Comparison of ENCODE assay signal across 8 mouse cellular contexts in the genomic region with DNA sequence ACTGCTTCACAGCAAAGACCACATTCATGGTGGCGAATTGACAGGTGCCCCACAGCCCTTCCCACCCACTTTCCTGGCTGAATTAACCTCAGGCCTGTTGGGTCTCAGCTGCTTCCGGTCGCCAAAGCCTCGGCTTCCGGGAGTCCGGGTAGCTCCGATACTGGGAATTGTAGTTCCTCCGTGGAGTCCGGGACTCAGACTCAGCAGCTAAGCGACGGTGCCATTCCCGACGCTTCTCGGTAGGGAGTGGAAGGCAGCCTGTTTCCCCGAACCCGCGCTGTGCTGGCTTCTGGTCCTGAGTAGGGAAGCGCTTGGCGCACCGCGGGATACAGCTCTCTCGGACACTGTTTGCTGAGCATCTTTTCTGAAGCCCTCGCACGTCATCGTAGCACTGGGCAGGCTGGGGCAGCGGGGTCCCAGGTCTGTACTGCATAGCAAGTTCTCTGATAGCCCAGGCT. TPM values are rescaled to one million over a fixed set of nuclear protein-coding genes. Genes with fewer than 3 reads are reported as not detected.
DNase-seq lines count a peak whose midpoint lies in the region; ATAC-seq lines count a peak whose summit lies in the region.

No protein-coding gene starts in this region.

- no peaks in the 10 kb centered on the region for H3K9me3 ChIP-seq in hindbrain, embryonic 11.5 days (ENCODE audit: control insufficient read depth, low read length)

- under 1% methylated on average over 26 of the region's 26 CpGs for WGBS in hindbrain, embryonic 11.5 days

- H3K27me3 ChIP-seq in hindbrain, embryonic 11.5 days (ENCODE audit: control insufficient read depth, insufficient read depth, low read length): no peaks in the 10 kb centered on the region

- no peaks in the 10 kb centered on the region for H3K4me1 ChIP-seq in hindbrain, embryonic 11.5 days (replicated peaks; ENCODE audit: control insufficient read depth, insufficient read depth, low read length)

- H3K4me2 ChIP-seq in hindbrain, embryonic 11.5 days (replicated peaks; ENCODE audit: low read depth, low read length): peak overlapping the region; percentile 84

- H3K36me3 ChIP-seq in hindbrain, embryonic 11.5 days (ENCODE audit: control insufficient read depth, insufficient read depth, low read length): no peaks in the 10 kb centered on the region

- peak; percentile 96 for ATAC-seq in frontal cortex, adult (ENCODE audit: low TSS enrichment)
- peak; percentile 94 for ATAC-seq in hindbrain, embryonic 11.5 days (ENCODE audit: low FRiP score)

- H3K27ac ChIP-seq in hindbrain, embryonic 11.5 days (ENCODE audit: low read depth, low read length): peak overlapping the region; percentile 79

- peak overlapping the region; percentile 62 for H3K4me3 ChIP-seq in hindbrain, embryonic 11.5 days (ENCODE audit: low read depth, low read length)

- H3K9ac ChIP-seq in hindbrain, embryonic 11.5 days (ENCODE audit: low read depth, low read length): peak overlapping the region; percentile 73

- DNase-seq in MN1 (ENCODE audit: low spot score): peak; percentile 94
- DNase-seq in cerebellum, adult 9-10 months: peak; percentile 92
- DNase-seq in hindbrain, embryonic 11.5 days (ENCODE audit: low spot score): peak; percentile 93
- DNase-seq in layer of hippocampus, postnatal 10 days (ENCODE audit: low spot score in 2 of 2): peak; percentile 90 to 91
- DNase-seq in lung, postnatal 10 days: peak; percentile 91
- DNase-seq in ovary, postnatal 36 days (ENCODE audit: low spot score): peak; percentile 81
- DNase-seq in thymus, postnatal 25 days: peak; percentile 83

RNA-seq across cellular contexts. Expression of a gene that starts 0.5 kb away (rescaled TPM):
- 27.4 and 27.9 TPM in 2 replicates for polyA plus RNA-seq in hindbrain, embryonic 11.5 days (2014; fragmentation: Nextera tagmentation; extraction: Ambion mirVana)
- total RNA-seq in layer of hippocampus, postnatal 10 days (2021): 10 to 100 TPM; 41.9 to 42.2 TPM

RNA-seq across cellular contexts. Expression of a gene that starts 46.6 kb away (rescaled TPM):
- polyA plus RNA-seq in hindbrain, embryonic 11.5 days (2014; fragmentation: Nextera tagmentation; extraction: Ambion mirVana): 10.0 and 10.8 TPM in 2 replicates
- total RNA-seq in layer of hippocampus, postnatal 10 days (2021): 10 to 100 TPM; 17.7 to 21.0 TPM

Comparison
In these comparisons a context has a peak if more than half of its experiments do, and no peak if none do; other contexts are left out.
1. Peak in every context shown above with its lines: DNase-seq, ATAC-seq, H3K4me3 ChIP-seq and H3K27ac ChIP-seq.